Mouse (Mus musculus): ENCODE measurements at regions not wholly inside any gene's neighbourhood (a gene's known extent, or its start where the extent isn't known, plus 50 kb on each side); places are given as distances from the start of the nearest gene placed in this dataset.

- DNase-seq = no peak
Measured at GRCm38 (mm10) chr11:112839721-112840494, 57.9 kb downstream of the Sox9 start.

GRCm38 (mm10) chr11:112840495-112840828, 58.4 kb downstream of the Sox9 start:
- DNase-seq = no peak

- no peak for DNase-seq
Measured at GRCm38 (mm10) chr11:112844258-112844901, 62.4 kb downstream of the Sox9 start.

GRCm38 (mm10) chr11:112847146-112847545, 65.1 kb downstream of the Sox9 start:
- DNase-seq = no peak

GRCm38 (mm10) chr11:112847851-112848250, 65.8 kb downstream of the Sox9 start:
- DNase-seq = no peak

- DNase-seq = no peak
Measured at GRCm38 (mm10) chr11:112849974-112850373, 68.0 kb downstream of the Sox9 start.

- DNase-seq = no peak
Measured at GRCm38 (mm10) chr11:112850532-112851272, 68.7 kb downstream of the Sox9 start.

GRCm38 (mm10) chr11:112851321-112851720, 69.3 kb downstream of the Sox9 start:
- no peak for DNase-seq

GRCm38 (mm10) chr11:112855975-112856374, 74.0 kb downstream of the Sox9 start:
- DNase-seq = no peak

- no peak for DNase-seq
Measured at GRCm38 (mm10) chr11:112859309-112859708, 77.3 kb downstream of the Sox9 start.

GRCm38 (mm10) chr11:112860797-112861196, 78.8 kb downstream of the Sox9 start:
- no peak for DNase-seq

- DNase-seq = no peak
Measured at GRCm38 (mm10) chr11:112861233-112861632, 79.2 kb downstream of the Sox9 start.

GRCm38 (mm10) chr11:112865836-112866235, 83.8 kb downstream of the Sox9 start:
- DNase-seq = no peak

- no peak for DNase-seq
Measured at GRCm38 (mm10) chr11:112869571-112869970, 87.5 kb downstream of the Sox9 start.

GRCm38 (mm10) chr11:112870201-112871035, 88.4 kb downstream of the Sox9 start:
- peak in 1 of 2 experiments; percentile 27 for DNase-seq

GRCm38 (mm10) chr11:112872677-112873367, 90.8 kb downstream of the Sox9 start:
- peak in 1 of 2 experiments; percentile 35 for DNase-seq

- DNase-seq = peak; percentile 57 to 76
Measured at GRCm38 (mm10) chr11:112874239-112874638, 92.2 kb downstream of the Sox9 start.

- DNase-seq = no peak
Measured at GRCm38 (mm10) chr11:112876226-112876625, 94.2 kb downstream of the Sox9 start.

- no peak for DNase-seq
Measured at GRCm38 (mm10) chr11:112878436-112878835, 96.4 kb downstream of the Sox9 start.

GRCm38 (mm10) chr11:112880736-112881135, 98.7 kb downstream of the Sox9 start:
- no peak for DNase-seq

GRCm38 (mm10) chr11:112885336-112885940, 103.4 kb downstream of the Sox9 start:
- no peak for DNase-seq

GRCm38 (mm10) chr11:112886139-112886538, 104.1 kb downstream of the Sox9 start:
- no peak for DNase-seq
